ENCODE assay signal across 7 mouse cellular contexts in genomic region chr5:33694848-33695717, GRCm38 (mm10). TPM values are rescaled to one million over a fixed set of nuclear protein-coding genes. Genes with fewer than 3 reads are reported as not detected.
DNase-seq lines count a peak whose midpoint lies in the region; ATAC-seq and TF ChIP-seq lines count a peak whose summit lies in the region.

No protein-coding gene starts in this region.

- 7% methylated on average over 61 of the region's 71 CpGs for WGBS in heart, adult 2 months
- WGBS in liver, embryonic 15.5 days (ENCODE audit: insufficient replicate concordance) = 6% methylated on average over 70 of the region's 71 CpGs
- 2% methylated on average over 67 of the region's 71 CpGs for WGBS in neural tube, embryonic 15.5 days

- peak; percentile 75 for DNase-seq in Muller cell, postnatal 12 days (ENCODE audit: inconsistent ontology term)
- DNase-seq in heart, adult 2 months = peak; percentile 61 to 76
- DNase-seq in kidney, postnatal 10 days = peak; percentile 83

- intact Hi-C loops in heart, adult 2 months (cut with DNase I) = no loop called here

- H3K9me3 ChIP-seq in liver, embryonic 15.5 days (replicated peaks) = no peaks in the 10 kb centered on the region
- no peaks in the 10 kb centered on the region for H3K9me3 ChIP-seq in neural tube, embryonic 15.5 days (replicated peaks)

- TF ChIP-seq CTCF in heart, adult 2 months (IDR thresholded peaks at IDR 0.05) = 0 out of 2 replicates have a peak, but pooled peaks have one; percentile 1

- H3K4me3 ChIP-seq in brown adipose tissue, adult 24 weeks (ENCODE audit: insufficient read depth, low read depth, low read length) = peak overlapping the region; percentile 71
- peak overlapping the region; percentile 68 for H3K4me3 ChIP-seq in heart, adult 2 months
- H3K4me3 ChIP-seq in liver, embryonic 15.5 days (replicated peaks) = peak overlapping the region; percentile 35
- H3K4me3 ChIP-seq in neural tube, embryonic 15.5 days (replicated peaks) = peak overlapping the region; percentile 43

- H3K4me1 ChIP-seq in brown adipose tissue, adult 24 weeks (ENCODE audit: control insufficient read depth, insufficient read depth, insufficient read length, low read length) = no peaks in the 10 kb centered on the region; the same call in 1 of the 2 replicates
- peaks cover 5% of the 10 kb centered on the region for H3K4me1 ChIP-seq in heart, adult 2 months (ENCODE audit: control insufficient read depth, insufficient read depth, low read length)
- H3K4me1 ChIP-seq in liver, embryonic 15.5 days (replicated peaks) = peaks cover 29% of the 10 kb centered on the region
- H3K4me1 ChIP-seq in neural tube, embryonic 15.5 days = peaks cover 64% of the 10 kb centered on the region

- ATAC-seq in liver, embryonic 15.5 days (ENCODE audit: insufficient read depth) = peak; percentile 58
- peak; percentile 52; the same call in 1 of the 2 replicates for ATAC-seq in neural tube, embryonic 15.5 days (ENCODE audit: low FRiP score)
- no peak for ATAC-seq in inflammation-experienced regulatory T-cells, adult 6 months

- peak overlapping the region; percentile 48; the same call in 1 of the 2 replicates for H3K27ac ChIP-seq in brown adipose tissue, adult 24 weeks (replicated peaks; ENCODE audit: low read depth, low read length)
- peak overlapping the region; percentile 84 for H3K27ac ChIP-seq in heart, adult 2 months
- H3K27ac ChIP-seq in liver, embryonic 15.5 days (replicated peaks) = peak overlapping the region; percentile 53; the same call in 1 of the 2 replicates
- peak overlapping the region; percentile 57 for H3K27ac ChIP-seq in neural tube, embryonic 15.5 days (replicated peaks)

- no peak for TF ChIP-seq EP300 in heart, adult 2 months (IDR thresholded peaks at IDR 0.05; ENCODE audit: insufficient read depth, low read depth, low read length)

- peak overlapping the region; percentile 66 for H3K4me2 ChIP-seq in liver, embryonic 15.5 days
- peak overlapping the region; percentile 83 for H3K4me2 ChIP-seq in neural tube, embryonic 15.5 days

- H3K27me3 ChIP-seq in heart, adult 2 months (ENCODE audit: control insufficient read depth, insufficient read depth, low read length) = no peaks in the 10 kb centered on the region
- H3K27me3 ChIP-seq in liver, embryonic 15.5 days = peaks cover 63% of the 10 kb centered on the region
- H3K27me3 ChIP-seq in neural tube, embryonic 15.5 days (replicated peaks) = peaks cover 28% of the 10 kb centered on the region

- TF ChIP-seq POLR2A in heart, adult 2 months (IDR thresholded peaks at IDR 0.05; ENCODE audit: insufficient read depth, low read depth, low read length) = no peak

- H3K79me2 ChIP-seq in heart, adult 2 months (replicated peaks; ENCODE audit: control insufficient read depth, insufficient read depth, low read length) = no peaks in the 10 kb centered on the region

- H3K36me3 ChIP-seq in heart, adult 2 months (ENCODE audit: control insufficient read depth, insufficient read depth, low read length) = no peaks in the 10 kb centered on the region
- no peaks in the 10 kb centered on the region for H3K36me3 ChIP-seq in liver, embryonic 15.5 days (replicated peaks)
- H3K36me3 ChIP-seq in neural tube, embryonic 15.5 days = no peaks in the 10 kb centered on the region

- peak overlapping the region; percentile 88 for H3K9ac ChIP-seq in heart, adult 2 months (ENCODE audit: low read depth, low read length)
- peak overlapping the region; percentile 40; the same call in 1 of the 2 replicates for H3K9ac ChIP-seq in liver, embryonic 15.5 days
- H3K9ac ChIP-seq in neural tube, embryonic 15.5 days (replicated peaks) = peak overlapping the region; percentile 44

RNA-seq across cellular contexts. Expression of gene Fgfr3, which starts 26.4 kb away (rescaled TPM):
- polyA plus RNA-seq in brown adipose tissue, adult 24 weeks (2012; ENCODE audit: insufficient read depth, insufficient read length, missing spikeins) = 1.0 and 3.5 TPM in 2 replicates
- 10 to 100 TPM in 1 of 2 experiments, 1 to 10 TPM in 1; 8.6 to 10.1 TPM for total RNA-seq in heart, adult 2 months (2021)
- 15.1 and 15.4 TPM in 2 replicates for polyA plus RNA-seq in heart, adult 2 months (2012; rRNA removed)
- 2.7 and 3.0 TPM in 2 replicates for polyA plus RNA-seq in liver, embryonic 15.5 days (2015; fragmentation: Nextera tagmentation; extraction: Ambion mirVana)
- polyA plus RNA-seq in neural tube, embryonic 15.5 days (2015; fragmentation: Nextera tagmentation; extraction: Ambion mirVana) = 36.0 and 43.6 TPM in 2 replicates
- not detected for polyA plus RNA-seq in inflammation-experienced regulatory T-cells, adult 6 months (2017; shearing (Covaris generic))

RNA-seq across cellular contexts. Expression of gene Tmem129, which starts 36.9 kb away (rescaled TPM):
- 16.3 and 19.4 TPM in 2 replicates for polyA plus RNA-seq in brown adipose tissue, adult 24 weeks (2012; ENCODE audit: insufficient read depth, insufficient read length, missing spikeins)
- total RNA-seq in heart, adult 2 months (2021) = 10 to 100 TPM; 19.3 to 21.8 TPM
- polyA plus RNA-seq in heart, adult 2 months (2012; rRNA removed) = 40.1 and 49.0 TPM in 2 replicates
- 20.6 and 23.1 TPM in 2 replicates for polyA plus RNA-seq in liver, embryonic 15.5 days (2015; fragmentation: Nextera tagmentation; extraction: Ambion mirVana)
- polyA plus RNA-seq in neural tube, embryonic 15.5 days (2015; fragmentation: Nextera tagmentation; extraction: Ambion mirVana) = 27.7 and 29.7 TPM in 2 replicates
- 10 to 100 TPM; 26.3 to 33.7 (median 32.2) TPM for polyA plus RNA-seq in inflammation-experienced regulatory T-cells, adult 6 months (2017; shearing (Covaris generic))

RNA-seq across cellular contexts. Expression of gene Tacc3, which starts 37.2 kb away (rescaled TPM):
- polyA plus RNA-seq in brown adipose tissue, adult 24 weeks (2012; ENCODE audit: insufficient read depth, insufficient read length, missing spikeins) = 3.3 and 3.5 TPM in 2 replicates
- 1 to 10 TPM; 1.4 to 3.1 TPM for total RNA-seq in heart, adult 2 months (2021)
- 1.8 and 2.6 TPM in 2 replicates for polyA plus RNA-seq in heart, adult 2 months (2012; rRNA removed)
- 134 and 140 TPM in 2 replicates for polyA plus RNA-seq in liver, embryonic 15.5 days (2015; fragmentation: Nextera tagmentation; extraction: Ambion mirVana)
- 27.5 and 61.7 TPM in 2 replicates for polyA plus RNA-seq in neural tube, embryonic 15.5 days (2015; fragmentation: Nextera tagmentation; extraction: Ambion mirVana)
- 100 to 1,000 TPM in 1 of 3 experiments, 10 to 100 TPM in 2; 19.1 to 147 (median 22.1) TPM for polyA plus RNA-seq in inflammation-experienced regulatory T-cells, adult 6 months (2017; shearing (Covaris generic))

RNA-seq across cellular contexts. Expression of gene Slbp, which starts 42.7 kb away (rescaled TPM):
- polyA plus RNA-seq in brown adipose tissue, adult 24 weeks (2012; ENCODE audit: insufficient read depth, insufficient read length, missing spikeins) = 30.5 and 58.5 TPM in 2 replicates
- total RNA-seq in heart, adult 2 months (2021) = 10 to 100 TPM; 10.6 to 12.7 TPM
- 7.7 and 13.8 TPM in 2 replicates for polyA plus RNA-seq in heart, adult 2 months (2012; rRNA removed)
- 246 and 270 TPM in 2 replicates for polyA plus RNA-seq in liver, embryonic 15.5 days (2015; fragmentation: Nextera tagmentation; extraction: Ambion mirVana)
- 120 and 157 TPM in 2 replicates for polyA plus RNA-seq in neural tube, embryonic 15.5 days (2015; fragmentation: Nextera tagmentation; extraction: Ambion mirVana)
- 100 to 1,000 TPM; 121 to 329 (median 129) TPM for polyA plus RNA-seq in inflammation-experienced regulatory T-cells, adult 6 months (2017; shearing (Covaris generic))
